Mouse (Mus musculus): ENCODE data around the gene Cdk14.

- TF ChIP-seq CTCF (IDR thresholded peaks at IDR 0.05; ENCODE audit: extremely low read depth, insufficient read depth, insufficient read length, insufficient replicate concordance) (no peak), POLR2A (IDR thresholded peaks at IDR 0.05; ENCODE audit: low read depth, low read length) (no peak)
These were observed 426.9 kb downstream of the Cdk14 start for GRCm38 (mm10) chr5:4993192-4993601.

All from spleen, adult 2 months (tissue).